Mouse (Mus musculus): ENCODE measurements around the gene Ppfibp1. TPM values are rescaled to one million over a fixed set of nuclear protein-coding genes. Genes with fewer than 3 reads are reported as not detected.

The Ppfibp1 gene
- total and polyA plus RNA-seq, 3 experiments: 23.4 to 28.2 (median 28.2) TPM

GRCm38 (mm10) chr6:146994236-146994635 lies 105.9 kb downstream of the Ppfibp1 start:
- Histone ChIP-seq H3K4me3 (replicated peaks in 1 of 3; ENCODE audit: low read depth in 2 of 3, low read length in 2 of 3, poor library complexity in 1 of 3) (no peak overlapping the region), H3K9ac (ENCODE audit: insufficient read depth, low read depth) (no peak overlapping the region), H3K79me2 (replicated peaks; ENCODE audit: control insufficient read depth, extremely low read depth, insufficient read depth, poor library complexity, severe bottlenecking) (no peaks in the 10 kb centered on the region), H3K9me3 (replicated peaks; ENCODE audit: low read length) (no peaks in the 10 kb centered on the region), H3K27me3 (replicated peaks) (no peaks in the 10 kb centered on the region), H3K36me3 (replicated peaks in 1 of 2; ENCODE audit: control insufficient read depth in 1 of 2, insufficient read depth in 1 of 2, low read length in 1 of 2) (peaks cover 6 to 57% of the 10 kb centered on the region in 2 experiments), H3K4me1 (ENCODE audit: control insufficient read depth in 1 of 2, insufficient read depth in 2 of 2) (no peaks in the 10 kb centered on the region), H3K27ac (ENCODE audit: insufficient read depth, low read depth) (no peak overlapping the region), H3K4me2 (ENCODE audit: insufficient read depth, low read depth, poor library complexity, severe bottlenecking) (no peak overlapping the region)
- dilution Hi-C loops (cut with MboI; ENCODE audit: extremely low pct_ligation_motif_present, extremely low pct_unique_long_range_greater_than_20kb, low sequenced_read_pairs): no loop called here
- peak; percentile 36 for DNase-seq (ENCODE audit: extremely low read depth)
- in situ Hi-C loops (cut with MboI; ENCODE audit: low pct_ligation_motif_present, low pct_unique_long_range_greater_than_20kb, low sequenced_read_pairs): loop anchor here (10.0 to 25.0 kb wide), 2 partner anchors 159 to 332 kb away; no protein-coding TSS in a partner anchor
- TF ChIP-seq ZC3H11A (IDR thresholded peaks at IDR 0.05; ENCODE audit: low read depth, low read length) (peak; percentile 60), SIN3A (IDR thresholded peaks at IDR 0.05; ENCODE audit: low read length) (no peak), TCF12 (IDR thresholded peaks at IDR 0.05; ENCODE audit: low read depth, low read length) (0 out of 2 replicates have a peak, but pooled peaks have one; percentile 23), CTCF (conservative IDR thresholded peaks at IDR 0.05 in 1 of 2, IDR thresholded peaks at IDR 0.05 in 1 of 2; ENCODE audit: low read depth in 2 of 2, low read length in 2 of 2) (peak; percentile 41 to 84), SMC3 (IDR thresholded peaks at IDR 0.05; ENCODE audit: low read depth, low read length) (peak; percentile 79), MYC (IDR thresholded peaks at IDR 0.05; ENCODE audit: low read depth, low read length) (0 out of 2 replicates have a peak, but pooled peaks have one; percentile 28), MAZ (IDR thresholded peaks at IDR 0.05; ENCODE audit: low read depth, low read length) (0 out of 2 replicates have a peak, but pooled peaks have one; percentile 16), JUND (conservative IDR thresholded peaks at IDR 0.05; ENCODE audit: low read depth, low read length) (no peak), RAD21 (IDR thresholded peaks at IDR 0.05; ENCODE audit: low read depth, low read length) (peak; percentile 75)

GRCm38 (mm10) chr6:146995391-146995790 lies 107.1 kb downstream of the Ppfibp1 start:
- H3K79me2 ChIP-seq (replicated peaks; ENCODE audit: control insufficient read depth, extremely low read depth, insufficient read depth, poor library complexity, severe bottlenecking): no peaks in the 10 kb centered on the region
- H3K4me2 ChIP-seq (ENCODE audit: insufficient read depth, low read depth, poor library complexity, severe bottlenecking): no peak overlapping the region
- dilution Hi-C loops (cut with MboI; ENCODE audit: extremely low pct_ligation_motif_present, extremely low pct_unique_long_range_greater_than_20kb, low sequenced_read_pairs): no loop called here
- no peaks in the 10 kb centered on the region for H3K27me3 ChIP-seq (replicated peaks)
- H3K9ac ChIP-seq (ENCODE audit: insufficient read depth, low read depth): no peak overlapping the region
- in situ Hi-C loops (cut with MboI; ENCODE audit: low pct_ligation_motif_present, low pct_unique_long_range_greater_than_20kb, low sequenced_read_pairs): loop anchor here (10.0 to 25.0 kb wide), 2 partner anchors 161 to 333 kb away; no protein-coding TSS in a partner anchor
- H3K4me1 ChIP-seq (ENCODE audit: control insufficient read depth in 1 of 2, insufficient read depth in 2 of 2): no peaks in the 10 kb centered on the region
- H3K27ac ChIP-seq (ENCODE audit: insufficient read depth, low read depth): no peak overlapping the region
- TF ChIP-seq ZC3H11A (IDR thresholded peaks at IDR 0.05; ENCODE audit: low read depth, low read length) (no peak), CHD2 (IDR thresholded peaks at IDR 0.05; ENCODE audit: low read length) (no peak), SIN3A (IDR thresholded peaks at IDR 0.05; ENCODE audit: low read length) (no peak), HCFC1 (IDR thresholded peaks at IDR 0.05; ENCODE audit: low read depth, low read length) (no peak), CTCF (conservative IDR thresholded peaks at IDR 0.05 in 1 of 2, IDR thresholded peaks at IDR 0.05 in 1 of 2; ENCODE audit: low read depth in 2 of 2, low read length in 2 of 2) (no peak), ZMIZ1 (IDR thresholded peaks at IDR 0.05; ENCODE audit: low read depth, low read length) (no peak), IRF4 (IDR thresholded peaks at IDR 0.05; ENCODE audit: low read depth, low read length) (no peak), GABPA (IDR thresholded peaks at IDR 0.05; ENCODE audit: insufficient replicate concordance, low read depth, low read length) (no peak), ZKSCAN1 (IDR thresholded peaks at IDR 0.05; ENCODE audit: borderline replicate concordance, low read depth, low read length) (no peak), USF2 (conservative IDR thresholded peaks at IDR 0.05; ENCODE audit: low read depth, low read length) (no peak), TCF12 (IDR thresholded peaks at IDR 0.05; ENCODE audit: low read depth, low read length) (no peak)
- no peak overlapping the region for H3K4me3 ChIP-seq (replicated peaks in 1 of 3; ENCODE audit: low read depth in 2 of 3, low read length in 2 of 3, poor library complexity in 1 of 3)
- no peak for DNase-seq (ENCODE audit: extremely low read depth)
- H3K9me3 ChIP-seq (replicated peaks; ENCODE audit: low read length): no peaks in the 10 kb centered on the region
- peaks cover 7 to 64% of the 10 kb centered on the region in 2 experiments for H3K36me3 ChIP-seq (replicated peaks in 1 of 2; ENCODE audit: control insufficient read depth in 1 of 2, insufficient read depth in 1 of 2, low read length in 1 of 2)
